Mouse (Mus musculus): ENCODE data around the gene Gm45062.

Gene Gm45062

DNA sequence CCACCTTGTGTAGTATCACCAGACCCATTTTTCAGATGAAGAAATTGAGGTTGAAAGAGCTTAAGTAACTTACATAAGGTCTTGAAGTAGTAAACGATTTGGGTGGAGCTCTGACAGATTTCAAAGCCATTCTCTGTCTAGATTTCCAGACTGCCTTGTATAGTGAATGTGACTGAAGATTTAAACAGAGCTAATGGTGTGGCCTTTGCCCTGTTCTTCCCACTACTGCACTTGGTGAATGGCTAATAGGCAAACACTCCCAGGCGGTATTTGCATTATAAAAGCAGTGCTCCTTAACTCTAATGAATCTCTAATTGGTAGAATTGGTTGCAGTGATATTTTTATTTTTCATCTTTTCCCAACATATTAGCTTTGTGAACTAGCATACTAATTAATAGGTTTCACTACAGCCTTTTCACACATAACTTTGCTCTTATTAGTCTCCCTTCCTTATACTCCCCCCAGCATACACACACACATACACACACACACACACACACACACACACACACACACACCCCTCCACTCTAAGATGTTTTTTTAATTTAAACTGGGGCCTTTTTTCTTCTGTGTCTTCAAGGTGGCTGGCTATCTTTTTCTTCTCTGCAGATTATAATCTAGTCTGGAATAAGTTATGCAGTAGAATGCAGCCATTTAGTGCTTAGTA lies 109.1 kb downstream of the Gm45062 start:
- no peak for DNase-seq (ENCODE audit: low spot score)

DNA sequence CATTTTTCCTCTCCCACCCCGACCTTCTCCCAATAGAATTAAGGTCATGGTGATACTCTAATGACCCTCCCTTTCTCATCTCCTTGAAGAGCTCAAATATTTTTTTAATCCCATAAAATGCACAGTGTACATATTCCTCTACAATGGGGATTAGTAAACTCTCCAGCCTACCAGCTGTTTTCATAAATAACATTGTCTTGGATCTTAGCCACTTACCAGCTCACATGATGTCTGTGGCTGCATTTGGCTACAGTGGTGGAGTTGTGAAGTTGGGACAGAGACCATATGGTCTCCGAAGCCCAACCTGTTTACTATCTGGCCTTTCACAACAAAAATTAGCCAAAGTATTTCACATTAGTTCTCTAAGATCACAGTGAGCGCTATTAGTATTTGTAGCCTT lies 111.4 kb downstream of the Gm45062 start:
- DNase-seq (ENCODE audit: low spot score), result no peak

DNA sequence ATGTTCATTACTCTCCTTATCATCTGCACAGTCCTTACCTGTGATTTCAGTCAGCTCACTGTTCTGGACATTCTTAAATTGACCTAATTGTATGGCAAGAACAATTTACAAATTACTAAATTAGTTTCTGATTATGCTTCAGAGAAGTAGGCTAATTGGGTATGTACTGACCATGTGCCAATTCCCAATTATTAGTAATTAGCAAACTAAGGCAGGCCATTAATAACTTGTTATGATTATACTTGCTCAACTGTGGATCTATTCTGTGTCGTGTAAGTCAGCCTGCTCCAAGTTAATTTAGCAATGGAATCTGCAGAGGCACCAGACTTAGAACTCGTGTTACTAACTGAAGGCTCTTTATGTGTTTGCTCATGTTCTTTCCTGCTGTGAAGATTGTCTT lies 113.8 kb downstream of the Gm45062 start:
- DNase-seq (ENCODE audit: low spot score), result no peak

DNA sequence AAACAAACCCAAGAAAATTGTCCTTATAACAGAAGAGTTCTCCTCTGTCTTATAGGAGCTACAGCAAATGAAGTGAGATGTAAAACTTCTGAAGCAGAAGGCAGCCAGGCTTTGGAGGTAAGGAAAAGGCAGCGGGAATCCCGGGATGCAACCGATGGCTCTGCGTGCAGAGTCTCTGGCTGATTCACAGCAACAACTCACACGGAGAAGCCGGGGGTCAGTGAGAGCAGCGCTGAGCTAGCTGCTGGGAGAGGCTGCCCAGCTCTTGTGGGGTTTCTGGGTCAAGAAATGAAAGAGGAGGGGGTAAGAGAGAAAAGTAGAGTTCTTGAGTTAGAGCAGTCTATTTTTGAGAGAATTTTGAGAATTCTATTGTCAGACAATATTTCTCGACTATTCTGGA lies 114.6 kb downstream of the Gm45062 start:
- DNase-seq (ENCODE audit: low spot score), result no peak

DNA sequence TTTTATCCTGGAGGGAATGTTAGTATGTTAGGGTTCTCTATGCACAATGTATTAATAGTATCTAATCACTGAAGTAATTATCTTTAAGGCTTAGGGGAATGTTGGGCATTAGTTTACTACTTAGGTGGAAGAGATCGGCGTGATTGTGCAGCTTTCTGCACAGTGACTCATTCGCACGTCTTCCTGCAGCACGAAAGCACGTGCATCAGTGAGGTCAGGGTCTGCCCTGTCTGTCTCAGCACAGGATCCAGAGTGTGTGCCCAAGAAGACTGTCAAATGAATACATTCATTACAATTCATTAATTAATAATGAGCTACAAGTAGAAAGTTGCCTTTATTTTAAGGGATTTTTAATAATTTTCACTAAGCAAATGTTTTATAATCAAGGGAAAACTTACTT lies 115.0 kb downstream of the Gm45062 start:
- no peak for DNase-seq (ENCODE audit: low spot score)

DNA sequence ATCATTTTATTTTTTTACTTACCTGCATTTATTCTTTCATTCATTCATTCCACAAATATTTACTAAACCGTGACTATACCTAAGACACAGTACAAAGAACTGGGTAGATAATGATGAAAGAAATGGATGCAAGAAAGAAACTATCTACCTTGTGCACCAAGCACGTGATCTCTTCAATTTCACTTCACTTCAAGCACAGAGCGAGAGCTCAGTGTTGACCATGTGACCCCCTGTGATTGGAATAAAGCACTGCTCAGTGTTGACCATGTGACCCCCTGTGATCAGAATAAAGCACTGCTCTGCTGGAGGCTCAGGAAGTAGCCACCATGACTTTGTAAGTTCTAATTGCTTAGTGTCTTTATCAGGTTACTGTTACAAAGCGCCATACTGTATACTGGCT lies 115.5 kb downstream of the Gm45062 start:
- no peak for DNase-seq (ENCODE audit: low spot score)

DNA sequence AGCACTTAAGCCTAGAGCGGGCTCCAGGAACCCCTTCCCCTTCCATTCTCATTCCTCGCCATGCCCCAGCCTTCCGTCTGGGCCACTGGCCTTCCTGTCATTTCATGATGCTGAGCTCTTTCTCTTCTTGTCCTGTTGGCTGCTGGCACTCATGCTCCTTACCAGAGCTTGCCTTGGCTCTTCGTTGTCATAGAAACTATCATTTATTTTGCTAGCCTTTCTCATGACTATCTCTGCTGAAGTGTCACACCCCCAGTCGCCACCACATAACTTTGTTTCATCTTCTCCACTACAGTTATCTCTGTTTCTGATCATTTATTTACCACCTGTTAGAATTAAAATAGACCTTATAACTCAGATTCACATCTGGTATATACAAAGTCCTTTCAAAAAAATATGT lies 117.1 kb downstream of the Gm45062 start:
- DNase-seq (ENCODE audit: low spot score), result no peak

DNA sequence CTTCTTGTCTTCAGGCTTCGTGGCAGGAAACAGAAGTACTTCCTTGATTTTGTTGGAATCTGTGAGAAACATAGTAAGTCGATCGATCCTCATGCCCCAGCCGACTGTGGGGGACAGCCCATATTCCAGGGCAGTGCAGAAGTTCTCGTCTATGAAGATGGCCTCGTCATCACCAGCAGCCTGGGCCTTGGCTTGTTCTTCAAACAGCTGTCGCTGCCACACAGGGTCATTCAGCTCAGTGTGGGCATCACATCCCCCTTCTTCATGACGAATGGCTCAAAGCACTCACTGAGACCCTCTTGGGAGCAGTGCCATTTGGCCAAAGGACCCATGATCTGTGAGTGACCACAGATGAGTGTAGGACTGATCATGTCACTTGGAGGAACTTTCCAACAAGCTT lies 118.4 kb downstream of the Gm45062 start:
- DNase-seq (ENCODE audit: low spot score), result no peak

DNA sequence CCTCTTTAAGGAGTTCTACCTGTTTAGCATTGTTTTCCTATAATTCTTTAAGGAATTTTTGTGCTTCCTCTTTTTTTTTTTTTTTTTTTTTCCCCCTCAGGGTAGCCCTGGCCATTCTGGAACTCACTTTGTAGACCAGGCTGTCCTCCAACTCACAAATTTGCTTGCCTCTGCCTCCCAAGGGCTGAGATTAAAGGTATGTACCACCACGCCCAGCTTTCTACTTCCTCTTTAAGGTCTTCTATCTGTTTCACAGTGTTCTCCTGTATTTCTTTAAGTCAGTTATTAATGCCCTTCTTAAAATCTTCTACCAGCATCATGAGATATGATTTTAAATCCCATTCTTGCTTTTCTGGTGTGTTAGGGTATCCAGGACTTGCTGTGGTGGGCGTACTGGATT lies 130.1 kb downstream of the Gm45062 start:
- no peak for DNase-seq (ENCODE audit: low spot score)

DNA sequence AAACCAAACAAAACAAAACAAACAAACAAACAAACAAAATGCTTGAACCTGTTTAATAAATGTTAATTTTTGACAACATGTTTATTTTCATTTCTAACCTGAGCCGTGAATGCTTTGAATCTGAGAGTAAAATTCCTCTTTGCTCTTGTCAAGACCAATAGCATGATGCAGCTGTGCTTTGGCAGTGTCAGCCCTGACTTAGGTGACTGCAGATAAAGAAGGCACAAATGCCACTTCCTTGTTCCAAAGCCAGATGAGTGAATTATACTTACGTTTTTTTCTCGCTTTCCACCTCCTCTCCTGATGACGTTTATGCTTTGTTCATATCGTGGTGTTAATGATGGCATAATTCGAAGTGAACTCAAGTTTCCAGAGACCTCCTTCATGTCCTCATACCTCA lies 131.0 kb downstream of the Gm45062 start:
- DNase-seq (ENCODE audit: low spot score), result no peak

DNA sequence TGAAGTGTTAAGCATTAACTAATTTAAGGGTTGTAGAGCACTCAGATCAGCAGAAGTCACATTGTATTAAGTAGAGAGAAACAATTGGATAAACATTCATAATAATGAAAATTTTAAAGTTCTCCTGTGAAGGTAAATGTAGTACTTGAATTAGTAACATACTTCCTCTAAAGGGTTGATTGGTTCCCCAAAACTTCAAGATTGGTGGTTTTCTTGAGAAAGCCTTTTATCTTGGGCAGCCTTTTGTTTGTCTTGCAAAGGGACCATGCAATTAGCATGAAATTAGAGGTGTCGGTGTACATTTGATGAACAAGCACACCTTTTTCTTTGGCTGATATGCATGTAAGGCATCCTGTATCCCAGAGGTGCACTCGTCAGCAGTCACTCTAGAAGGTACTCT lies 131.7 kb downstream of the Gm45062 start:
- no peak for DNase-seq (ENCODE audit: low spot score)

DNA sequence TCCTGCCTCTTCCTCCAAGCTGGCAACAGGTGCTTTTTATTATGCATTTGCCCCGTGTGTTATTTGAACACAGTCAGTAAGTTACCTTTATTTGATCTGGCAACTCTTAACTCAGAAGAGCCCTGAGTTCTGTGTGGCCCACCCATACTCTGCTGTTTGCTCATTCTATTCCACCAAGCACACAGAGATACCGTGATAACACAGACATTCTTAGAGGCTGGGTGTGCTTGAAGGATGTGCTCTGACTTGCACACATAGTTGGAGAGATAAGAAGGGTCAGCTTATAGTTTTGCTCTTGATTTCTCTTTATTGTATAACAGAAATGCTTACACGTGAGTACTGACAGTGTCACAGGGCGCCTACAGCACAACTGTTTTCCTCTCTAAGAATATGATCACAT lies 133.8 kb downstream of the Gm45062 start:
- DNase-seq (ENCODE audit: low spot score), result no peak

DNA sequence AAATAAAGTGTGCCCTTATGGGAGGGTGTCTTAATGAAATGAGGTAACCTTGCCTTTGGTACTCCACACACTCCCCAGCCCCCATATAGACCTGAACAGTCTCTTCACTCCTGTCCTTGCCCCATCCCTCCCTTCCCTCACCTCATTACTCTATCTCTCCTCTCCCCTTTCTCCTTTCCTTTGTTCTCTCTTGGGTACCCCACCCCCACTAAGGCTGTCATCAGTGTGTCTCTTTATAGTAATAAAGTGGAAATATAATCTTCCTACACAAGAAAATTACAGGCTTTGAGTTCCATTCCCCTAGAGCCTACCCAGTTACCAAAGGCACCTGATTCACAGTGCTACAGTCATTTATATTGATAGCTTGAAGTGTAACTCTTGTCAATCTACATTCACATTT lies 134.8 kb downstream of the Gm45062 start:
- DNase-seq (ENCODE audit: low spot score), result no peak

DNA sequence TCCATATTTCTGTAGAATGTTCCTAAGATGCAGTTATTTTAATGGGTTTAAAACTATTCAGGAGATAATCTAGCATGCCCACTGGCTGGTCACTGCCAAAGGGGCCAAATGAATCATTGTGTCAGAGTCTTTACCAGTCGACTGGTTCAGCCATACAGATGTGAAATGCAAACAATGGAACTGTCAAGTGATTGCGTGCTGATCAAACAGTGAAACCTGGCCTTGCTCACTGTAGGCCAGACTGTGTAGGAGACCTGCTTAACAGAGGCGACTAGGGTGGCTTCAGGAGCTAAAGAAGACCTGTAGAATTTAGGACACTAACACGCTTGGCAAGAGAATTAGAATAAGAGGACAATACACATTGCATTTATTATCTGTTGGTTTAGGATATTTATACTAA lies 135.8 kb downstream of the Gm45062 start:
- no peak for DNase-seq (ENCODE audit: low spot score)

DNA sequence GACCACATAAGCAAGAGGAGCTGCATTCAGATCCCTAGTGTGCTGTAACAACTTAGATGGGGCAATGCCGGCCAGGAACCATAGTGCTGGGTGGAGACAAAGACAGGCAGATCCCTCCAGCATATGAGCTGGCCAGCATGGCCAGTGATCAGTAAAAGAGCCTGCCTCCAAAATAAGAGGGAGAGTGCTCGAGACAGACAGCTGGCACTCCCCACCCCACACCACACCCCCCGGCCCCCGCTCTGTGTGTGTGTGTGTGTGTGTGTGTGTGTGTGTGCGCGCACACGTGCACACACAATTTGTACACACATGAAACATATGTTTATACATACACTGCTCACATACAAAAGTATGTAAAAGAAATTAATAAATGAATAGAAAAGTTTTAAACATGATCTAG lies 138.0 kb downstream of the Gm45062 start:
- no peak for DNase-seq (ENCODE audit: low spot score)

DNA sequence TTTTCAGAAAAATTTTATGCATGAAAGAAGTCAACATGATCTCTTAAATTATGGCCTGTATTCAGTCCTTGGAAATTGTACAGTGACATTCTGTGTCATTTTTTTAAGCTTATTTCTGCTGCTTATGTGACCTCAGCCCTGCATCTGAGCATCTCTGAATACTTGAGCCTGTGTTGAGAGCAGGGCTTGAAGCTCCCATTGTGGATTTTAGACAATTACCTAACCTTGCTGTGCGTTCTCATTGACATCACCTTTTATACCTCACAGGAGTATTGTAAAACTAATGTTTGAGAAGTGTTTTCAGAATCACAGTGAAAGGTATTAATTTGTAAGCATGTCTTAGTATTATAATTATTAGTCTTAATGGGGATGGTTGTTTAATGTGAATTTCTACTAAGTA lies 140.5 kb downstream of the Gm45062 start:
- no peak for DNase-seq (ENCODE audit: low spot score)

DNA sequence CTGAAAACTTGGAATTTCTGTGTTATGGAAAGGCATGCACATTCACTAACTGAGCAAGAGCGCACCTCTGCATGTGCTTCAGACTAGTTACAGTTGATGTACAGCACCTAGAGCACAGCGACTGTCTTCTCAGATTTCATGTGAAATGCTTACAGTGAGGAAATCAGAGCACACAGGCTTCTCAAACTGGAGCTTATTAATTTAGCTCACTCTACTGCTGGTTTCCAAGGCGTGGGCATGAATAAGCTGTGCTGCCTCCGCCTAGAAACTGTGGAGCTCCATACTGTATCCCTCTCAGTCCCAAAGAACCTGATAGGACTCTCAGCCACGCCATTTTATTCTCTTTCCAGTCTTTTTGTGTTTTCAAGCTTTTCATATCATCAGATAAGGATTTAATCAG lies 143.9 kb downstream of the Gm45062 start:
- DNase-seq (ENCODE audit: low spot score), result no peak

DNA sequence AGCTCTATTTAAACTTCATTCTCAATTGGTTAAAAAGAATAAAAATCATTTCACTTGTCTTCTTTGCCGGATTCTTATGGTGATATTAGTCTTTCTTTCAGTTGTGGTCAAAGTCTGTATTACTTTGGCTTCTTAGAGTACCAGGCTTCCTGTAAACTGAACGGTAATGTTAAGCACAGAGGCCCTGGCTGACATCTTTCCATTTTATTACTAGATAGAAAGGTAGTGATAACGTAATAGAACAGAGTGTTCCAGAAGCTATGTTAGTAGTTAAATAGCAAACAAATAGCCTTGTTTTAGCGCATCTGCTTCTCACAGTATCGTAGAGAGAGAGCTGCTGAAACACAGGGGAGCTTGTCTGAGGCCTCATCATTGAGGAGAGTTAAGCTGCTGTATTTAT lies 146.6 kb downstream of the Gm45062 start:
- no peak for DNase-seq (ENCODE audit: low spot score)

DNA sequence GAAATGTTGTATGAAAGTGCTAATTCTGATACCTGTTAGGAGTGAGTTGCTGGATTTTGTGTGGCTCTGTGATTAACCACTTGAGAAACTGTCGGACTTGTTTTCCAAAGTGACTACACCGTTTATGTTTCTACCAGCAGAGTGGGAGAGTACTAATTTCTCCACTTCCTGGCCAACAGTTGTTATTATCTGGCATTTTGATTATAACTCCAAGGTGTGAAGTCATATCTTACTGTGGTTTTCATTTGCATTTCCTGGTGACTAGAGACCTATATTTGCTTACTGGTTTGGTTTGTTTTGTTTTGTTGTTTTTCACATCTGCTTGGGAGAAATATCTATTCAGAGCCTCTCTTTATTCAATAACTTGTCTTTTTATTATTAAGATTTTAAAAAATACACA lies 149.1 kb downstream of the Gm45062 start:
- DNase-seq (ENCODE audit: low spot score), result no peak

DNA sequence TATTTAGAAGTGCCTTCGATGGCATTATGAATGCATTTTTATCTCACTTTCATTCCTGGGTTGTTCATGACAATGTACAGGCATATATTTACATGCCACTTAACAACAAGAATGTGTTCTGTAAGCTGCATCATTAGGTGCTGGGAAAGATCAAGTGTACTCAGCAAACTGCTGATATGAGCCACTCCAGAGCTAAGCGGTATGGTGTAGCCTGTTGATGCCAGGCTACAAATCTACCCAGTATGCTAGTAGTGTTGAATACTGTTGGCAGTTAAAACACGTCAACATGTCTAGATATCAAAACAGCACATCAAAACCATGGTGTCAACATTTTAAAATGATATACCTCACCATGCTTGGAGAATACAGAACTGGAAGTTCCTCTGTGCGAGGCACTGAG lies 150.6 kb downstream of the Gm45062 start:
- no peak for DNase-seq (ENCODE audit: low spot score)

DNA sequence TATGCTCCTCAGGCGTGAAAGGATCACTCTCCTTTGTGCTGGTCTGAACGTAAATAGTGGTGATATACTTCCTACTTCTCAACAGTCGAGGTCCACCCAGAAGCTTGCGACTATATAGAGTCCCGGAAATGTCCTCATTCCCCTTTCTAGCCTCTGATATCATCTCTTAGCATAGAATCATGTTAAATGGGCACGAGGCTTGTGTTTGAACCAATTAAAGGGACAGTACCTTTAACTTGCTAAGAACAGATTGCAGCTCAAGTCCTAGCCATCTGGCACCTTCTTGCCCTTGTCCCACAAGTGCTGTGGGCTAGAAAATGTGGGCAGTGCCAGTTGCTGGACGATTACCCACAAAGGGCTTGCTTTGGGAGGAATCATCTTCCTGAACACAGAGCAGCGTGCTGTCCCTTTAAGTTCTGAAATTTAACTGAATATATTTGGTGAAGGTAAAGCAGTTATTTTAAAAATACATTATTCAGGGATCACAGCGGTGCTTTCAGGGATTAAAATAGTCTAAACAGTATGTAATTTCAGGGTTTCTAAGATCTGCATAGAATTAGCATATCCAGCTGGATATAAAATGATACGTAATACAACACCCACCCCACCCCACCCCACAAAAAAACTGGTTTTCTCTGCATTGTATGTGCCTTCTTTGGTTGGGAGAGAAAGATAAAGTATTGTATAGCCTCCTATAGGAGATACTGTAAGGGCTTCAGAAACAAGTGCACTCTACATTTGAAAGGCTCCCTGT lies 153.8 kb downstream of the Gm45062 start:
- no peak for DNase-seq (ENCODE audit: low spot score)

DNA sequence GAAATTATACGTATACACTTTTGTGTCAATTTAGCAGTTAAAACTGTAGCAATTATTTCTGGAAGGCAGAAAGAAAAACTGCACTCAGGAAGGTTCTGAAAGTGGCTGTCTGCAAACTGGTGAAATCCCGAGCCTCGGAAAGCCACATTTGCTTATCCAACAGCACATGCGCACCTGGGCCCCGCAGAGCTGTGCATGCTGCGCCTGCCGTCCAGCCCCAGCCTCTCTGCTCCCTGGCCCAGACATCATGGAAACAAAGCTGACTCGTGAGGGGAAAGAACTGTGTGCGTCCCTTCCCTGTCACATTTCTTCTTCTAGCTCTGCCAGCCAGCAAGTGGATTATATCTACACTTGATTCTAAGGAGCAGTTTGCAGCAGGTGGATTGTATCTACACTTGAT lies 154.8 kb downstream of the Gm45062 start:
- no peak for DNase-seq (ENCODE audit: low spot score)

DNA sequence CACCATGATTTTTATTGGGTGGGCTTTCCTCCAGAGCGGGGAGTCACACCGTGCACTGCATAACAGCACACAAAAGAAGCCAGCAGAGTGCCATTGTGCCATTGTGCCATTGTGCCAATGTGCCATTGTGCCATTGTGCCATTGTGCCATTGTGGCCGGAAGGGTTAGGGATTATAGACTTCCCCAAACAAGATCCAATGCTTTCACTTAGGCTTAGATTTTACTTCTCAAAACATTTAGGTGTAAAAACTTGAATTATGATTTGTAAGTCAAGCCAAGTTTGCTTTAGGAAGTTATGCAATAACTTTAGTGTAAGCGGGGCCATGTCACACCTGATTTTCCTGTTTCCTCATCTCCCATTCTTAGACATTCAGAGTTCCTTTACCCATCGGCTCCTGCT lies 156.6 kb downstream of the Gm45062 start:
- DNase-seq (ENCODE audit: low spot score), result no peak
